Mouse (Mus musculus) liver, postnatal 0 days (tissue): ENCODE data around the gene Hmbs. TPM values are rescaled to one million over a fixed set of nuclear protein-coding genes. Genes with fewer than 3 reads are reported as not detected.
A peak's percentile ranks its signal among the peaks of the same experiment; 100 is the strongest.

Experiments
- ATAC-seq: fragments of 200-750 bp; cut with Nextera tagmentation; 2 replicates; pipeline ENCODE4 v1.8.0; 2017; ENCODE audit warnings: mild to moderate bottlenecking, moderate library complexity
- DNase-seq: peaks from one replicate; pipeline ENCODE4 v3.0.0-alpha.2; 2016
- H3K27ac ChIP-seq: fragments of 300-500 bp; sonication (generic); 2 replicates; pipeline ENCODE4 v1.5.1; 2014; ENCODE audit warnings: antibody characterized with exemption, moderate library complexity, mild to moderate bottlenecking, low read depth
- H3K27me3 ChIP-seq: fragments of 300-500 bp; sonication (generic); 2 replicates; pipeline ENCODE4 v1.6.1; 2014; ENCODE audit warnings: low read length, control low read depth, mixed read lengths; ENCODE audit not compliant: insufficient read depth
- H3K36me3 ChIP-seq: fragments of 300-500 bp; sonication (generic); replicated peaks from 2 replicates; pipeline ENCODE4 v1.6.1; 2014; ENCODE audit warnings: mild to moderate bottlenecking, control low read depth, low read length, moderate library complexity, mixed read lengths; ENCODE audit not compliant: insufficient read depth
- H3K4me1 ChIP-seq: fragments of 300-500 bp; sonication (generic); 2 replicates; pipeline ENCODE4 v1.6.1; 2014; ENCODE audit warnings: antibody characterized with exemption, mild to moderate bottlenecking, control low read depth; ENCODE audit not compliant: insufficient read depth
- H3K4me2 ChIP-seq: fragments of 300-500 bp; sonication (generic); 2 replicates; pipeline ENCODE4 v1.6.1; 2014; ENCODE audit warnings: low read depth, mild to moderate bottlenecking, low read length, moderate library complexity, mixed read lengths
- H3K4me3 ChIP-seq: fragments of 300-500 bp; sonication (generic); 2 replicates; pipeline ENCODE4 v1.5.1; 2014; ENCODE audit warnings: low read depth, low read length
- H3K9ac ChIP-seq: fragments of 300-500 bp; sonication (generic); replicated peaks from 2 replicates; pipeline ENCODE4 v1.6.1; 2014; ENCODE audit warnings: mild to moderate bottlenecking, moderate library complexity
- H3K9me3 ChIP-seq: fragments of 300-500 bp; sonication (generic); 2 replicates; pipeline ENCODE4 v1.6.1; 2016; ENCODE audit warnings: mild to moderate bottlenecking, control low read depth, low read length, mixed read lengths
- CTCF ChIP-seq: sonication (generic); IDR thresholded peaks from 2 replicates; pipeline ENCODE4 v1.5.1; 2016; ENCODE audit warnings: antibody characterized with exemption, low read depth
- EP300 ChIP-seq: IDR thresholded peaks from 2 replicates; pipeline ENCODE4 v1.6.1; 2016; ENCODE audit warnings: antibody characterized with exemption, low read depth, mild to moderate bottlenecking
- WGBS: fragments of 180-500 bp; shearing (Covaris S2); extraction: QIAGEN DNeasy Blood & Tissue Kit; methylation state at CpG from one replicate; pipeline ENCODE4 v1.1.7; 2014; ENCODE audit not compliant: insufficient replicate concordance; 5-methylcytosine and 5-hydroxymethylcytosine counted together
- polyA plus RNA-seq: library from polyadenylated mRNA; unstranded; fragments of >200 nt; fragmentation: Nextera tagmentation; extraction: Ambion mirVana; gene quantifications from 2 replicates; pipeline ENCODE4 v1.2.1, GENCODE M21; 2015

Gene Hmbs
- polyA plus RNA-seq, 1 experiment from 2014 or later, result 539 TPM

DNA sequence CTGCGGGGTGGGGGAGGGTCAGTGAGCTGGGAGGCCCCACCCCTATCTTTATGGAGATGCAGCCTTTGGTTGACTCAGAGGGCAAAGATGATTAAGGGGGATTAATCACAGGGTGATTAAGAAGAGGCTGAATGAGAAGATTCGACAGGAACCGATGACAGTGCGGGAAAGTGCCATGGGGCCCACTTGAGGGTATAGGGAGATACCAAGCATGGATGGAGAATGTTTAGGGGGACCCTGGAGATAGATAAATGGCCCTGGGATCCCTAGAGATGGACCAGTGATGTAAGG is 29.8 kb downstream of the Hmbs start:
- Histone ChIP-seq H3K27me3 (no peaks in the 10 kb centered on the region), H3K36me3 (peaks cover 57% of the 10 kb centered on the region), H3K9ac (no peak overlapping the region), H3K4me3 (no peak overlapping the region), H3K9me3 (no peaks in the 10 kb centered on the region), H3K4me2 (no peak overlapping the region), H3K27ac (no peak overlapping the region), H3K4me1 (peaks cover 41% of the 10 kb centered on the region)
- WGBS, result 87% methylated on average over 4 of the region's 4 CpGs
- ATAC-seq, result no peak
- TF ChIP-seq EP300, result no peak
- no peak for TF ChIP-seq CTCF
- no peak for DNase-seq

DNA sequence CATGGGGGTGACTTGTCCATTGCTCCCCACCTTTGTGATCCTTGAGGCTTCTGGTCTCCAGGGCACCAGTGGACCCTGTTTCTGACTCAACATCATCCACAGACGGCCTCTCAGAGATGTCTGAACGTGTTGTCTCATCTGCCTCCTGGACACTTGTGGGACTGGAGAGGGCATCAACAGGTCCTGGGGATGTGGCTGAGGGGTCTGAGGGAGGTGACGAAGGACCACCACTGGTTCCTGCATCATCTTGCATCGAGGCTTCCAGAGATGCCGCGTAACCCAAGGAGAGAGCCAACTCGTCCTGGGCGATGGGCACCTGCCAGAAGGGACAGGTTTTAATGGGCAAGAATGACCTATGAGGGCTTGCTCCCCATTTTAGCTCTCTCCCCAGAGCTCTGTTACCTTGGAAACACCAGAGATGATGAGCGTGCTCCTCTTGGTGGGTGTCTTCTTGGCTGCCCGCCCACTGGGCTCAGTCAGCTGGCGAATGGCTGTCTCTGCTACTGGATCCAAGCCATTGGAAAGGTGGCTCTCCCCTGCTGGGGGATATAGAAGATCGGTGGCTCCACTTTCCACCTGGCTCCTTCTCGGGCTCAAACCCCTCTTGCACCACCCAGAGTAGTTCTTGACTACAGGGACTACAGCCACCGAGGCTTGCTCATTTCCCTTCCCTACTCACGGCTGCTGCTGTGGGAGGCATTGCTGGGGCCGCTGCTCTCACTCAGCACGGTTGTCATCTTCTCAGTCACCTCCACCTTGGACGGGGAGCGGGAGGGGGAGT is 30.4 kb downstream of the Hmbs start:
- ATAC-seq (no peak), DNase-seq (no peak)
- Histone ChIP-seq H3K4me3 (no peak overlapping the region), H3K27ac (no peak overlapping the region), H3K9me3 (no peaks in the 10 kb centered on the region), H3K9ac (no peak overlapping the region), H3K4me1 (peaks cover 37% of the 10 kb centered on the region), H3K27me3 (no peaks in the 10 kb centered on the region), H3K36me3 (peaks cover 57% of the 10 kb centered on the region), H3K4me2 (no peak overlapping the region)
- 88% methylated on average over 19 of the region's 19 CpGs for WGBS
- no peak for TF ChIP-seq EP300
- no peak for TF ChIP-seq CTCF

DNA sequence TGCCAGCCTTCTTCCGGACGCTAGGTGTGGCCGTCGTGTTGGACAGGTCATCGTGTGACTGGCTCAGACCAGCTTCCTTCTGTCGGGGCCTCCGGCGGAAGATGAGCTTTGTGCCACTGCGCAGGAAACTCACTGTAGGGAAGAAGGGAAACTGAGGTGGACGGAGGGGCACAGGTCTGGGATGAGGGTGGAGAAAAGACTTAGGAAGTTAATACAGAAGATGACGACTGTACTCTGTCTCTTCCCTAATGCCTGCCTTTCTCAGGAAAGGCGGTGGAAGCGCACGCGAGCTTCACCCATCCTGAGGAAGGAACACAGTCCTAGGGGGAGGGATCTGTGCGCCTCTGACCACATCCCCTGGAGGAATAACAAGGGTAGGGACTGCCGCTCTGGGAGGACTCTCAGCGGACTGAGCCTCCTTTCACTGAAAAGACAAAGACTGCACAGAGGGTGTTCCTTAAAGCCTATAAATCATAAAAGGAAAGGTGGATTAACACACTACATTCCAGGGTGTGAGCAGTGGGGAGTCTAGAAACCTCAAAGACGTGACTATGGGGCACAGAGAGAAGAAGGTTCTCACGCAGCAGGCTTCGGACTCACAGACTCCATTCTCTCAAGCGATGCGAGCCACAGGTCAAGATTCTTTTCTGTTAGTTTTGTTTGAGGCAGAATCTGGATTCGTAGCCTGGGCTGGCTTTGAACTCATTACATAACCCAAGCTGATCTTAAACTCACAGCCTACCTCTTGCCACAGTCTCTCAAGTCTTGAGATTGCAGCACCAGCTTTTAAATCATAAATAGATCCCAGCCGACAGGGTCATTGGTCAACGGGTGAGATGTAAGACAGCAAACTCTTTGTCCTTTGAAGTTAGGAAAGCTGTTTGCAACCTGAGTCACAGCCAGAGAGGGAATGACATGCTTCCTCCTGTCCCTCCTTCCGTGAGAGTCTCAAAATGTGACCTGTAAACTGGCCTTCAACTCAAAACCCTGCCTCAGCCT is 32.6 kb downstream of the Hmbs start:
- no peak overlapping the region for H3K9ac ChIP-seq

DNA sequence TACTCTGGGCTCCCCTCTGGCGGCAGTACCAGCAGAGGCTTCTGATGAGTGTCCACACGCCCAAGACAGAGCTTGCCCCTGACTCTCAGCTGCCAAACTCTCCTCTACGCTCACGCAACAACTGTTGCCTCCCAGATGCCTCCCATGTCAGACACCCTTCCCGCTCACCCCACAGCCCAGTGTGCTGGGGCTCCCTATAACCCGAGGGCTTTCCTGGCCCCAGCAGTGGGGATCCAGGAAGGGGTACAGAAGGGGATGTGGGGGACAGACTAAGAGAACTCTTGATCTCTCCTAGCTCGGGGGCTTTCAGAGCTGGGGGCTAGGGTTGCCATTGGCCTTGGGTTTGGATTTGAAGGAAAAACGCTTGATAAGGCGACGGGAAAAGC is 33.3 kb downstream of the Hmbs start:
- Histone ChIP-seq H3K4me2 (0 out of 2 replicates have a peak overlapping the region, but pooled peaks have one; percentile 4), H3K36me3 (peaks cover 44% of the 10 kb centered on the region)

More for the DNA sequence above, 32.6 kb downstream of the Hmbs start:
- 0 out of 2 replicates have a peak overlapping the region, but pooled peaks have one; percentile 4 for H3K4me2 ChIP-seq
- peaks cover 21% of the 10 kb centered on the region for H3K4me1 ChIP-seq
- ATAC-seq (no peak), DNase-seq (no peak)
- no peaks in the 10 kb centered on the region for H3K9me3 ChIP-seq
- H3K36me3 ChIP-seq, result peaks cover 51% of the 10 kb centered on the region
- WGBS, result 43% methylated on average over 27 of the region's 27 CpGs
- H3K27me3 ChIP-seq, result no peaks in the 10 kb centered on the region
- TF ChIP-seq CTCF (no peak; the same call in 1 of the 2 replicates), EP300 (no peak)
- no peak overlapping the region for H3K27ac ChIP-seq
- H3K4me3 ChIP-seq, result no peak overlapping the region

DNA sequence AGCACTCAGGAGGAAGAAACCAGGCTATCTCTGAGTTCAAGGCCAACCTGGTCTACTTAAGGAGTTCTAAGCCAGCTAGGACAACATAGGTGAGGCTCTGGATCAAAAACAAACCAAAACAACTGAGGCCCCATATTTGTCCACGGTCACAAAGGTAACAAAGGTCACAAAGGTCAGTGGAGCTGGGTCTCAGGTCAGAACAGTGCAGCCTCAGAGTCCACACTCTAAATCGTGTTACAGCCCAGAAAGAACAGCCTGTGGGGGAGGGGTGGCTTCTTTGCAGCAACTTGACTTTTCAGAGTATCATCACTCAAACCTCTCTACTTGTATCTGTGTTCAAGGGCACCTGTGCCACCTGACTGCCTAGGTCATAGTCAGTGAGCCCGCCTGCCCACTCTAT is 34.3 kb downstream of the Hmbs start:
- H3K27me3 ChIP-seq, result no peaks in the 10 kb centered on the region
- DNase-seq, result no peak
- H3K4me1 ChIP-seq, result peaks cover 21% of the 10 kb centered on the region
- H3K36me3 ChIP-seq, result peaks cover 34% of the 10 kb centered on the region
- H3K4me3 ChIP-seq, result no peak overlapping the region
- H3K4me2 ChIP-seq, result no peak overlapping the region
- peak overlapping the region; percentile 44; the same call in 1 of the 2 replicates for H3K27ac ChIP-seq
- no peaks in the 10 kb centered on the region for H3K9me3 ChIP-seq
- no peak for ATAC-seq
- H3K9ac ChIP-seq, result no peak overlapping the region
- TF ChIP-seq EP300 (no peak), CTCF (no peak)
- WGBS, result 55% methylated on average over 3 of the region's 3 CpGs

More for the DNA sequence above, 33.3 kb downstream of the Hmbs start:
- TF ChIP-seq CTCF (no peak), EP300 (no peak)
- DNase-seq, result no peak
- H3K9me3 ChIP-seq, result no peaks in the 10 kb centered on the region
- H3K4me3 ChIP-seq, result no peak overlapping the region
- 49% methylated on average over 10 of the region's 10 CpGs for WGBS
- H3K27me3 ChIP-seq, result no peaks in the 10 kb centered on the region
- H3K4me1 ChIP-seq, result peaks cover 21% of the 10 kb centered on the region
- H3K27ac ChIP-seq, result no peak overlapping the region
- no peak for ATAC-seq
- H3K9ac ChIP-seq, result no peak overlapping the region

DNA sequence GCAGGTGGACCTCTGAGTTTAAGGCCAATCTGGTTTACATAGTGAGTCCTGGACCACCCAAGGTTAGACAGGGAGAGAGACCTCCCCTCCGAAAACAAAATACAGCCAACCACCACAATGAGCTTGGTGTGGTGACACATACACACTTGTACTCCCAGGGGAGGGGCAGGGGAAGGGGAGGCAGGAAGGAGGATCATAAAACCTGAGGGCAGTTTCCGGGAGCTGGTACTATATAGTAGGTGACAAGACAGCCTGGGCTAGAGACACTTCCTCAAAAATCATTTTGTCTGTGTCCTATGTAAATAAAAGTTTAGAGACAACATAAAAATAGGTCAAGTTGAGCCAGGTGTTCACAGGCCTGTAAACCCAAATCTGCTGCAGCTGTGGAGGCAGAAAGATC is 36.8 kb downstream of the Hmbs start:
- no peak for TF ChIP-seq EP300
- TF ChIP-seq CTCF, result no peak
- Histone ChIP-seq H3K4me2 (no peak overlapping the region), H3K9ac (no peak overlapping the region), H3K27me3 (no peaks in the 10 kb centered on the region), H3K4me3 (no peak overlapping the region), H3K4me1 (peaks cover 29% of the 10 kb centered on the region), H3K27ac (peak overlapping the region; percentile 8; the same call in 1 of the 2 replicates), H3K9me3 (no peaks in the 10 kb centered on the region), H3K36me3 (peaks cover 26% of the 10 kb centered on the region)
- WGBS, result 69% methylated on average over 2 of the region's 2 CpGs
- ATAC-seq, result no peak
- no peak for DNase-seq
